Mouse (Mus musculus): ENCODE results near the gene Slc22a8. TPM values are rescaled to one million over a fixed set of nuclear protein-coding genes. Genes with fewer than 3 reads are reported as not detected.

Gene Slc22a8
- polyA plus RNA-seq, 2 experiments = 0.03 TPM; not detected in 1

DNA sequence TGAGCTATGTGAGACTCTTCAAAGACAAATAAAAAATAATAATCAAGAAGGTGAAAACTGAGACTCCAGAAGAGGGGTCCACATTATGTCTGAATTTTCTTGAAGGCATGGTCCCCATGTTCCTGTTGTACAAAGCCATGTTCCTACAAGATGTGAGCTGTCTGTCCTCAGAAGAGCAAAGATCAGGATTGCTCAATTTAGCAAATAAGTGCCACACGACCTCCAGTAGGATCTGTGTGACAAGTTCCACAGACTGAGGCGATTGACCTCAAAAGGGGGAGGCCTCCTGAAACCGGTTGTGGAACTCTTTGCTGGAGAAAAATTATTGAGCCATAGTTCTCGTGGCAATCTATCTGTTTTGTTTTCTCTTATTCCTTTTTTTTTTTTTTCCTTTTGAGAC is 25.3 kb downstream of the Slc22a8 start:
- H3K4me2 ChIP-seq (replicated peaks; ENCODE audit: low read depth, low read length, severe bottlenecking) = no peak overlapping the region
- ATAC-seq (ENCODE audit: low FRiP score, low read depth) (no peak), DNase-seq (ENCODE audit: low spot score) (no peak)
- H3K4me3 ChIP-seq (replicated peaks; ENCODE audit: low read length) = no peak overlapping the region
- H3K4me1 ChIP-seq (ENCODE audit: control insufficient read depth, insufficient read depth, low read length) = no peaks in the 10 kb centered on the region; the same call in 1 of the 2 replicates
- H3K9ac ChIP-seq (ENCODE audit: low read depth, low read length, severe bottlenecking) = no peak overlapping the region
- no peaks in the 10 kb centered on the region for H3K27me3 ChIP-seq (ENCODE audit: control insufficient read depth, insufficient read depth, low read length)
- H3K36me3 ChIP-seq (ENCODE audit: control insufficient read depth, insufficient read depth, low read length) = no peaks in the 10 kb centered on the region
- WGBS = 58% methylated on average over 4 of the region's 4 CpGs
- no peaks in the 10 kb centered on the region for H3K9me3 ChIP-seq (ENCODE audit: control insufficient read depth, low read length)
- no peak overlapping the region for H3K27ac ChIP-seq (replicated peaks; ENCODE audit: low read depth, low read length)
- no peak for TF ChIP-seq POLR2A (IDR thresholded peaks at IDR 0.05; ENCODE audit: borderline replicate concordance, extremely low read depth, insufficient read depth, insufficient read length)

DNA sequence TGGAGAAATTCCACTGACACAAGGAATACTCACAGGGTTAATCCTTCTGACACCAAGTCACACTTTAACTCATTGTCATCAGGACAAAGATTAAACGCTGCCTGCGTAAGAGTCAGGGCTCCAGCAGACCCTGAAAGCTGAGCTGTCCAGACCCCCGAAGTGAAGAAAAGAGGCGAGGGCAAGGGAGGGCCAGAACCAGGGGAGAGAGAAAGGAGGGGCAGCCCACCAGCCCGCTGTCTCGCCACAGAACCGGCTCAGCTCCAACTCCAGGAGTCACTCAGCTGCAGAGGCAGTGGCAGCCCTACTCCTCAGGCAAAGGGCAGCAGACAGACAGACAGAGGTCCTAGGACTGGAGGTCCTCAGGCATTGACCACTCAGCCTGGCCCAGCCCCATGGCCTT is 26.9 kb downstream of the Slc22a8 start, which contains the start of gene Slc22a6:
TSS of gene Slc22a6 (plus strand) at position 136 of the 400 bp plus-strand sequence.
- Histone ChIP-seq H3K27me3 (ENCODE audit: control insufficient read depth, insufficient read depth, low read length) (no peaks in the 10 kb centered on the region), H3K27ac (replicated peaks; ENCODE audit: low read depth, low read length) (no peak within 1 kb of the TSS), H3K9ac (ENCODE audit: low read depth, low read length, severe bottlenecking) (no peak within 1 kb of the TSS), H3K9me3 (ENCODE audit: control insufficient read depth, low read length) (no peaks in the 10 kb centered on the region), H3K4me1 (ENCODE audit: control insufficient read depth, insufficient read depth, low read length) (no peaks in the 10 kb centered on the region), H3K4me2 (replicated peaks; ENCODE audit: low read depth, low read length, severe bottlenecking) (no peak within 1 kb of the TSS), H3K36me3 (ENCODE audit: control insufficient read depth, insufficient read depth, low read length) (no peaks in the 10 kb centered on the region), H3K4me3 (replicated peaks; ENCODE audit: low read length) (no peak within 1 kb of the TSS)
- WGBS = 37% methylated on average over 7 of the region's 7 CpGs
- no peak for TF ChIP-seq POLR2A (IDR thresholded peaks at IDR 0.05; ENCODE audit: borderline replicate concordance, extremely low read depth, insufficient read depth, insufficient read length)
- DNase-seq (ENCODE audit: low spot score) = no peak
- ATAC-seq (ENCODE audit: low FRiP score, low read depth) = no peak

DNA sequence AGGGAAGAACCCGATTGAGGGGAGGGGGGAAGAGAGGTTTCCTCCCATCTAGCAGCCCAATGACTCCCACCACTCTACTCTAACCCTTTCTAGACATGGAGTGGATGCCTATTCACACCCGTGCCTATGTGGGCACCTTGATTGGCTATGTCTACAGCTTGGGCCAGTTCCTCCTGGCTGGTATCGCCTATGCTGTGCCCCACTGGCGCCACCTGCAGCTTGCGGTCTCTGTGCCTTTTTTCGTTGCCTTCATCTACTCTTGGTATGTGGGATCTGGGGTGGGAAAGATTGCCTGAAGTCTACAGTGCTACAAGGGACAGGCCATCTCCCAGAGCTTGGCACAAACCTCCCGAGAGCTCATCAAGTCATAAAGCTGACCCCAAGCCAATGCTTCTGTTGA is 30.0 kb downstream of the Slc22a8 start:
- Histone ChIP-seq H3K9ac (ENCODE audit: low read depth, low read length, severe bottlenecking) (no peak overlapping the region), H3K36me3 (ENCODE audit: control insufficient read depth, insufficient read depth, low read length) (no peaks in the 10 kb centered on the region), H3K4me1 (ENCODE audit: control insufficient read depth, insufficient read depth, low read length) (no peaks in the 10 kb centered on the region), H3K4me2 (replicated peaks; ENCODE audit: low read depth, low read length, severe bottlenecking) (no peak overlapping the region), H3K9me3 (ENCODE audit: control insufficient read depth, low read length) (no peaks in the 10 kb centered on the region), H3K27me3 (ENCODE audit: control insufficient read depth, insufficient read depth, low read length) (no peaks in the 10 kb centered on the region), H3K27ac (replicated peaks; ENCODE audit: low read depth, low read length) (no peak overlapping the region), H3K4me3 (replicated peaks; ENCODE audit: low read length) (no peak overlapping the region)
- ATAC-seq (ENCODE audit: low FRiP score, low read depth) (no peak), DNase-seq (ENCODE audit: low spot score) (no peak)
- WGBS = 92% methylated on average over 7 of the region's 7 CpGs
- no peak for TF ChIP-seq POLR2A (IDR thresholded peaks at IDR 0.05; ENCODE audit: borderline replicate concordance, extremely low read depth, insufficient read depth, insufficient read length)

GRCm38 (mm10) chr19:8630249-8630648 is 39.2 kb downstream of the Slc22a8 start:
- WGBS = 65% methylated on average over 2 of the region's 2 CpGs
- H3K4me3 ChIP-seq (replicated peaks; ENCODE audit: low read length) = no peak overlapping the region
- H3K27me3 ChIP-seq (ENCODE audit: control insufficient read depth, insufficient read depth, low read length) = no peaks in the 10 kb centered on the region
- H3K36me3 ChIP-seq (ENCODE audit: control insufficient read depth, insufficient read depth, low read length) = no peaks in the 10 kb centered on the region
- H3K4me2 ChIP-seq (replicated peaks; ENCODE audit: low read depth, low read length, severe bottlenecking) = no peak overlapping the region
- DNase-seq (ENCODE audit: low spot score) (no peak), ATAC-seq (ENCODE audit: low FRiP score, low read depth) (no peak)
- no peak overlapping the region for H3K27ac ChIP-seq (replicated peaks; ENCODE audit: low read depth, low read length)
- H3K9me3 ChIP-seq (ENCODE audit: control insufficient read depth, low read length) = no peaks in the 10 kb centered on the region
- H3K9ac ChIP-seq (ENCODE audit: low read depth, low read length, severe bottlenecking) = no peak overlapping the region
- H3K4me1 ChIP-seq (ENCODE audit: control insufficient read depth, insufficient read depth, low read length) = no peaks in the 10 kb centered on the region
- TF ChIP-seq POLR2A (IDR thresholded peaks at IDR 0.05; ENCODE audit: borderline replicate concordance, extremely low read depth, insufficient read depth, insufficient read length) = no peak

DNA sequence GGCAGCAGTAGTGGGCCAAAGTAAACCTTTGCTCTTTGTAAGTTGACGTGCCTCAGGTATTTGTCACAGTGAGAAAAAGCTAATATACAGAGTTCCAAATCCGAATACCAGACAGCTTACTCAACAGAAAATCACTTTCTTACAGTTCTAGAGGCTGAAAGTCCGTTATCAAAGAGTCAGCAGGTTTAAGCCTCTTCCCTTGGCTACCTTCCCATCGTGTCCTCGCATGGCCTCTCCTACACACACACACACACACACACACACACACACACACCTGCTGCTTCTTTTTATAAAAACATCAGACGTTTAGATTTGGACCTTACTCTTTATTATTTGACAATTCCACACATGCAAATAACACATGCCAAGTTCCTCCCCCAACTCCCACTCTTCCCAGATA is 39.8 kb downstream of the Slc22a8 start:
- ATAC-seq (ENCODE audit: low FRiP score, low read depth) (no peak), DNase-seq (ENCODE audit: low spot score) (no peak)
- 82% methylated on average over 6 of the region's 6 CpGs for WGBS
- H3K27me3 ChIP-seq (ENCODE audit: control insufficient read depth, insufficient read depth, low read length) = no peaks in the 10 kb centered on the region
- H3K36me3 ChIP-seq (ENCODE audit: control insufficient read depth, insufficient read depth, low read length) = no peaks in the 10 kb centered on the region
- no peak overlapping the region for H3K9ac ChIP-seq (ENCODE audit: low read depth, low read length, severe bottlenecking)
- TF ChIP-seq POLR2A (IDR thresholded peaks at IDR 0.05; ENCODE audit: borderline replicate concordance, extremely low read depth, insufficient read depth, insufficient read length) = no peak
- H3K4me3 ChIP-seq (replicated peaks; ENCODE audit: low read length) = no peak overlapping the region
- no peaks in the 10 kb centered on the region for H3K4me1 ChIP-seq (ENCODE audit: control insufficient read depth, insufficient read depth, low read length)
- H3K9me3 ChIP-seq (ENCODE audit: control insufficient read depth, low read length) = no peaks in the 10 kb centered on the region
- no peak overlapping the region for H3K4me2 ChIP-seq (replicated peaks; ENCODE audit: low read depth, low read length, severe bottlenecking)
- no peak overlapping the region for H3K27ac ChIP-seq (replicated peaks; ENCODE audit: low read depth, low read length)

DNA sequence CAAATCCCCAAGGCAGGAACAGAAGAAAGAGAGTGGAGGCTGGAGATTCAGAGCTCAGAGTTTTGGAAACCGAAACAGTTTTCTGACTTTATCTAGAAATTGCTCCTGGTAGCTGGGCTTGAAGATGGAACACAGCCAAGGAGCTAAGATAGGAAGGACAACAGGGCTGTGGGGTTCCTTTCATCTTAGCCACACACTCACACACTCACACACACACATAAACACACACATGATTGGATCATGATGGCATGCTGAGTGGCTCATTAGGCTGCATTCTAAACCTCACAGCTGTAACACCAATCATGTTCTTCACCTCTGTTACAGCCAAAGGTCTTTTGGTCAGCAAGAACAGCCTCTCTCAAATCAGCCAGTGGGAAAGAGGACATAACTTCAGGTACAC is 41.0 kb downstream of the Slc22a8 start:
- Histone ChIP-seq H3K9ac (ENCODE audit: low read depth, low read length, severe bottlenecking) (no peak overlapping the region), H3K36me3 (ENCODE audit: control insufficient read depth, insufficient read depth, low read length) (no peaks in the 10 kb centered on the region), H3K4me3 (replicated peaks; ENCODE audit: low read length) (no peak overlapping the region), H3K9me3 (ENCODE audit: control insufficient read depth, low read length) (no peaks in the 10 kb centered on the region), H3K4me1 (ENCODE audit: control insufficient read depth, insufficient read depth, low read length) (no peaks in the 10 kb centered on the region), H3K27ac (replicated peaks; ENCODE audit: low read depth, low read length) (no peak overlapping the region), H3K4me2 (replicated peaks; ENCODE audit: low read depth, low read length, severe bottlenecking) (no peak overlapping the region), H3K27me3 (ENCODE audit: control insufficient read depth, insufficient read depth, low read length) (no peaks in the 10 kb centered on the region)
- no peak for DNase-seq (ENCODE audit: low spot score)
- no peak for ATAC-seq (ENCODE audit: low FRiP score, low read depth)
- WGBS = 78% methylated on average over 1 of the region's 1 CpGs
- TF ChIP-seq POLR2A (IDR thresholded peaks at IDR 0.05; ENCODE audit: borderline replicate concordance, extremely low read depth, insufficient read depth, insufficient read length) = no peak

All from limb, embryonic 14.5 days (tissue).